Mouse (Mus musculus) neural tube, embryonic 10.5 days (tissue): ENCODE data around the gene Trim12c.
"Not testable (repeated sequence)": the region's sequence is repeated elsewhere in the genome, so short reads cannot be mapped to it uniquely, and the experiment has no call there.

Source experiments
- DNase-seq: peaks from one replicate; pipeline ENCODE4 v3.0.0-alpha.2; 2017; ENCODE audit warnings: low spot score; ENCODE audit errors: extremely low spot score

Trim12c gene

GRCm38 (mm10) chr7:104352717-104353599, at the start of gene Trim12c:
Gene Trim12c, minus strand, starts transcription at chr7:104353362.
- peak; percentile 48 for DNase-seq

- no peak for DNase-seq
These were observed 48.0 kb upstream of the Trim12c start for GRCm38 (mm10) chr7:104401140-104401539.

DNA sequence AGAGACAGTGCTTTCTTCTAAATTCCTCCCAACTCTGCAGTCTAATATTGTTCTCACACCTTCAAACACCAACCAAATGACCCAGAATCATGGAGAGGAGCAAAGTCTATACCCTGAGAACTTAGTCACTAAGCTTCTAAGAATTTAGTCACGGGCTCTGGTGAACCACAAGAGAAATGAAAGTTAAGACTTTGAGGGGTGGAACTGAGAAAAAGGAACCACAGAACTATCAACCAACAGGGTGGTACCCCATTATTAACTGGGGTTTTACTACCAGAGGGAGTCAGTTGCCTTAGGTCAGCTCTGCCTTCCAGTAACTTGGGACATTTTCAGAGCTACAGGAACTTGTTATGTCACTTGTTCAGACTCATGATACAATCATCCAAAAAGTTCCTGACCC, 47.5 kb upstream of the Trim12c start, which contains the start of gene Trim30c:
Trim30c (minus strand) TSS at position 140 of the 400 bp plus-strand sequence.
- no peak for DNase-seq

DNA sequence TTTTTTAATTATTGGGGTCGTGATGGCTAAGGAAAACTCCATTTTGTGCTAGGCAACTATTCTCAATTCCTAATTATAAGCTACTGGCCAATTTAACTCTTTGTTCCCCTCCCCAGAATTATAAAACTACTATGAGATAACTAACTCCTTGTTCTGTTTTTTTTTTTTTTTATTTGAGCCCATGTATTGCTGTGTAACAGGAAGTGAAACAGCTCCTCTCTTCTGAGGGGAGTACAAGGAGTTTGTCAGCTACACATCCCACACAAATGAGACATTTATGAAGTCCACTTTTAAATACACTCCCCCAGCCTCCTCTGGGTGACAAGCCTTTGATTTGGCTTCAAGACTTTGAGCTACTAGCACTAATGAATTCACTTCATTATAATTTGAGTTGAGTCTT, 45.3 kb upstream of the Trim12c start:
- DNase-seq: no peak

DNA sequence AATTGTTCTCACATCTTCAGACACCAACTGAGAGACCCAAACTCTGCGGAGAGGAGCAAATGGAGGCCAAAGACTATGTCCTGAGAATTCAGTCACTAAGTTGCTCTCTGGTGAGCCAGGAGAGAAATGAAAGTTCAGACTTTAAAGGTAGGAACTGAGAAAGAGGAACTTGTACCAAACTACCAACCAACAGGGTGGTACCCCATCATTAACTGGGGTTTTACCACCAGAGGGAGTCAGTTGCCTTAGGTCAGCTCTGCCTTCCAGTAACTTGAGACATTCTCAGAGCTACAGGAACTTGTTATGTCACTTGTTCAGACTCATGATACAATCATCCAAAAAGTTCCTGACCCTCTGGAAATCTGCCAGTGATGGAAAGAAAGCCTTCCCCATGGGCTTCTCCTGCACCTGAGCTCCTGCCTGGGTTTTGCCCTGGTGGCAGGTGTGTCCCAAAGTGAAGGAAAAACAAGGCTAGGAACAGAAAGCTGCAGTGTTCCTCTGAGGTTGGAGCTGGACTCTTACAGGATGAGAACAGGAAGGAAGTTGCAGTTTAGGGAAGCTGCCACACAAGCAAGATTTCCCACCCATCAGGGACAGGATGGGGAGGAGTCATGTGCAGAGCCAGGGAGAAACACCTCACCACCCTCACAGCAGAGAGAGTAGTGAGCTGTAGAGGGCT, 16.7 kb upstream of the Trim12c start, which contains the start of gene Trim30b:
Trim30b (minus strand) TSS at position 149 of the 679 bp plus-strand sequence.
- DNase-seq: no peak

GRCm38 (mm10) chr7:104366339-104366738, 13.2 kb upstream of the Trim12c start:
- DNase-seq: no peak

DNA sequence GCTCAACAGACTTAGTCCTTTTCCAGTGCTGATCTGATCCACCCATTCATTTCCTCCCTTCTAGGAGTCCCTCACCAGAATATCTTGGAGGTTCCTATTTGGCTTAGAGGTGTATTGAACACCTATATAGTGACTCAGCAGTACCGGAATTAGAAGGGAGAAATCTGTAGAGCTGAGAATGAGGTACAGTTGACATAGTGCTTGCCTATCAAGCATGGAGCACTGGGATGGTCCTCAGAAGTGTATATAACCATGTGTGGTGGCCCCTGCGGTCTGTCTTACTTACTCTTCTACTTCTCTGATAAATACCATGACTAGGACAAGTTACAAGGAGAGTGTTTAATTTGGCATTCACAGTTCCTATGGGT, 422 bp upstream of the Trim12c start:
- DNase-seq: no peak

GRCm38 (mm10) chr7:104348043-104348442, 5.1 kb downstream of the Trim12c start:
- DNase-seq: not testable (repeated sequence)

DNA sequence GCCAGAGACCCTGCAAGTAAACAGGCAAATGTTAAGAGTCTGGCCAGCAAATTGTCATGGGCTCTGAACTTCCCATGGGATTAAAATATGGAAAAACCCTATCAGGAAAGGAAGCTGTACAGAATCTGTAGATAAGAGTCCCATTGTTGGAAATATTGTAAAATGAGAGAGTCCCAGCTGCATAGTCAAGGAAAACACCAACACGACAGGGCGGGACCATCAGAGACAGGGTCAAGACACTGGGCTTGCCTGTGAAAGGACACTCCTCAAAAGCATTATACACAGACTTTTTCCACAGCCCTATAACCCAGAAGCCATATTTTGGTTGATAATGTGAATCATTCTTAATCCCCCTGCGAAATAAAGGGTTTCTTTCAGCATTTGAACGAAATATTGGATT, 12.4 kb downstream of the Trim12c start:
- DNase-seq: not testable (repeated sequence)

- DNase-seq: not testable (repeated sequence)
These were observed 17.6 kb downstream of the Trim12c start for GRCm38 (mm10) chr7:104335547-104335946.

DNA sequence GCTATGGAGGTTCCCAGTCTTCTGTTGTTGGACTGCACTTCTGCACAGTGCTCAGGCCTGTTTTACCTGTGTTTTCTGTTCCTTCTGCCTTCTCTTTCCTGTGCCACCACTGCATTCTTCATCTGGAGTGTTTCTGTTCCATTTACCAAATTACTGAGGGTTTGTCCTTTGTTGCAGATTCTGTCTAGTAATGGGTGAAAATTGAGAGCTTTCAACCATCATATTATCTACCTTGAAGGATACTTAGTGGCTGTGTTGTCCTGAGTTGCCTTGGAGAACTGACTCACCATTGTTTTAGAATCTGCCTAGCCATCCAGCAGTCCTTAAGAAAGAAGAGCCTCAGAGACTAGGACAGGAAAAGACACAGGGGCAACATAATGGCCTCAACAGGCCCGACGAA, 24.0 kb downstream of the Trim12c start, which contains the start of gene Trim34b:
Trim34b (plus strand) TSS at position 301 of the 400 bp plus-strand sequence.
- not testable (repeated sequence) for DNase-seq

DNA sequence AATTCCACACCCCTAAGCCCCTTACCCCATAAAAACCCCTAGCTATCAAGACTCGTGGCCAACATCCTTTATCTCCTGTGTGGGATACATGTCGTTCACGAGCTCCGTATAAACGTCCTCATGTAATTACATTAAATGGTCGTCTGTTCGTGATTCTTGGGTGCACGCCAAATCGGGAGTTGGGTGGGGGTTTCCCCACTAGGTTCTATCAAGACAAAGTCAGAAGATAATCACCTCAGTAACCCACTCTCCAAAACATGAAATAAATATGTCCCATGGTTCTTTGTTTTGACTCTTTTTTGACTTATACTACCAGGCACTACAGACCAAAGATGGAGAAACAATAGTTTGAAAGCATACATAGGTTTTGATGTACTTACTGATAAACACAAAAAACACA, 31.1 kb downstream of the Trim12c start:
- DNase-seq: no peak

DNA sequence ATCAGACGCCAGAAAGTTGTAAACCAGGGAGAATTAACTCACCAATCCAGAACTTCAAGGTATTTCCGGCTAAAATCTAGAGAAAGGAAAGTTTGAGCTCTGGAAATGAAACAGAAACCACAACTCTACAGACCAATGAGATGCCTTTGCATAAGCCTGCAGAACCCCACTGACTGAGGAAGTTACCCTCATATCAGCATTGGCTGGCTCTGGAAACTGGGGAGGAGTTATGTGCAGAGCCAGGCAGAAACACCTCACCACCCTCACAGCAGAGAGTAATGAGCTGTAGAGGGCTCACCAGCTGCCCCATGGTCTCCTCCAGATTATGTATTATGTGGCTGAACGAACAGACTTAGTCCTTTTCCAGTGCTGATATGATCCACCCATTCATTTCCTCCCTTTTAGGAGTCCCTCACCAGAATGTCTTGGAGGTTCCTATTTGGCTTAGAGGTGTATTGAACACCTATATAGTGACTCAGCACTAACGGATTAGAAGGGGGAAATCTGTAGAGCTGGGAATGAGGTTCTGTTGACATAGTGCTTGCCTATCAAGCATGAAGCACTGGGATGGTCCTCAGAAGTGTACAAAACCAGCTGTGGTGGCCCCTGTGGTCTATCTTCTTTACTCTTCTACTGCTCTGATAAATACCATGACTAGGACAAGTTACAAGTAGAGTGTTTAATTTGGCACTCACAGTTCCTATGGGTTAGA, 37.6 kb downstream of the Trim12c start, which contains the start of gene Trim12a:
Trim12a (minus strand) TSS at position 98 of the 712 bp plus-strand sequence.
- DNase-seq: not testable (repeated sequence)

- DNase-seq: peak; percentile 14
These were observed 38.3 kb downstream of the Trim12c start for GRCm38 (mm10) chr7:104314796-104315353.

- no peak for DNase-seq
These were observed 61.3 kb downstream of the Trim12c start for GRCm38 (mm10) chr7:104291638-104292400.

DNA sequence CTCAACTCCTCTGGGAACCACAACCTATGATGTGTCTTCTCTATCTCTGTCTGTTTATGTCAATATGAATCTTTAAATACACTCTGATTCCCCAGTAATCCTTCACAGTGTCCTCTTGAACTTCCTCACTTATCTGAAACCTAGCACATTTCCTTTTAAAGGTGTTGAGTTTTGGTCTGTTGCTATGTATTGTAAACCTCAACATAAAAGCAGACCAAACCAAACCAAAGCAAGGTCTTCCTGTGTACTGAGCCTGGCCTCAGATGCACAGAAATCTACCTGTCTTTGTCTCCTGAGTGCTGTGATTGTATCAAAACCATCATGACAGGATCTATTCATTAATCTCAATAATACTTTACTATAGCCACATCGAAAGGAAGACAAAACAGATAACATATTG, 62.5 kb downstream of the Trim12c start:
- DNase-seq: no peak
